Mouse (Mus musculus): ENCODE measurements at regions not wholly inside any gene's neighbourhood (a gene's known extent, or its start where the extent isn't known, plus 50 kb on each side); places are given as distances from the start of the nearest gene placed in this dataset.

DNA sequence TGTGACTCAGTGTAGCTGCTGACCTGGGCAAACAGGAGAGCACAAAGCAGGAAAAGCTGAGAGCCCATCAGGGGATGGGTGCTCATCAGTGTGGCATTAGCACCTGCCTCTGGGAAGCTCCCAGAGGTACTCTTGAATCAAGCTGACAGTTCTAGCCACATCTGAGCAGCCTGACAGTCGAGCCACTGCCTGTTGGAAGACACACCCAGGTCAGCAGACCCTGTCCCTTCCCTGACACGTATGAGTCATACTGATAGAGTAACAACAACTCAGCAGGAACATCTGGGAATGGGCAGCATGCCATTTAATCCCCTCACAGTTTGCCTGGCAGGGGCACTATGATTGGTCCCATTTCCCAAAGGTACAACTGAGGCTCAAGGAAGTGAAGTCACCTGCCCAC, 68.3 kb upstream of the Rasgrf1 start:
- no peak for TF ChIP-seq CTCF (IDR thresholded peaks at IDR 0.05; ENCODE audit: insufficient read depth, low read length)
- TF ChIP-seq POLR2A (IDR thresholded peaks at IDR 0.05; ENCODE audit: borderline replicate concordance, extremely low read depth, low read depth, low read length) = no peak
